Mouse (Mus musculus): Measurements from ENCODE around the gene Csnk1g2. TPM values are rescaled to one million over a fixed set of nuclear protein-coding genes. Genes with fewer than 3 reads are reported as not detected.

The Csnk1g2 gene
- polyA plus RNA-seq, 1 experiment, result 165 TPM

DNA sequence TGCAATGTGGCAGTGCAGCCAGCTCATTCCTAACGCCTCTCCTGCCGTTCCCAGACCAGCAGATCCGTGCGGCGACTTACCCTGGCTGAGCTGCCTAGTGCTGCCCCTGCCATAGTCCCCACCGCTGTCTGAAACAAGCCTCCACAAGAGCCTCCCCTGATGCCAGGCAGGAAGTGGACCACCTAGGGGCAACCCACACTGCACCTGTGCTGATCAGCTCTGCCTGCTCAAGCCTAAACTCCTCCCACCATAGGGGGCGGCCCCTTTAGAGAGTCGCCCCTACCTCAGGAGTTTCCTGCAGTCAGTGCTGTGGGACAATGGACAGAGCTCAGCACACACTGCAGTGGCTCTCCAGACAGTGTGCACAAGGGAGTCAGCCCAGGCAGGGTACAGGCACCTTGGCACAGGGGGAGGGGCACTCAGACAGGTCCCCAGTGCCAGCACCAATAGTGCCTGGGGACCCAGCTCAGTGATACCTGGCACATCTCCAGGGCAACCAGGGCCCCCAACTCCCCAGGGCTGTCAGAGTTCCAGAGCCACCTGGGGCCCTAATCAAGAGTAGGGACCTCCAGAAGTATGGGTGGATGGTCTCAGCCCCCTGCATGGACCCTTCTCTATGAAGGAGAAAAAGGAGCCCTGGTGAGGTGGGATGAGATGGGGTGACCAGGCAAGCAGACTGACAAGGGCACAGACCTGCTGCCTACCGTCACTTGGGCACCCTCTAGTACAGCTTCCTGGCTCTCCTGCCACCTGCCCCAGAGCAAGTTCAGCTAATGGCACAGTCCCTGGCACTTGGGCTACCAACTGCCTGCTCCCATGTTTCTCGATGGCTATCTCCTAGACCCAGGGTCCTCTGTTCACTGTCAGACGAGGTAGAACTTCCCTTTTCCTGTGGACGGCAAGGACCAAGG is 37.7 kb upstream of the Csnk1g2 start:
- H3K27me3 ChIP-seq (ENCODE audit: control insufficient read depth, insufficient read depth, insufficient read length), result no peaks in the 10 kb centered on the region
- H3K79me2 ChIP-seq (ENCODE audit: control insufficient read depth, insufficient read depth), result peaks cover 40% of the 10 kb centered on the region
- H3ac ChIP-seq (ENCODE audit: control insufficient read depth, insufficient read length, low read depth), result no peak overlapping the region
- H3K36me3 ChIP-seq (ENCODE audit: control insufficient read depth, insufficient read depth), result peaks cover 13% of the 10 kb centered on the region
- no peak overlapping the region for H3K4me3 ChIP-seq (ENCODE audit: insufficient read depth, poor library complexity, severe bottlenecking)
- H3K79me3 ChIP-seq (ENCODE audit: low read depth), result peaks cover 20% of the 10 kb centered on the region
- no peak for TF ChIP-seq USF1 (IDR thresholded peaks at IDR 0.05; ENCODE audit: low read depth)
- no peak for TF ChIP-seq MYOD1 (IDR thresholded peaks at IDR 0.05; ENCODE audit: control insufficient read depth, insufficient read length, low read depth)
- TF ChIP-seq MYOG (IDR thresholded peaks at IDR 0.05; ENCODE audit: control insufficient read depth, extremely low read depth, insufficient read length), result no peak
- no peak for TF ChIP-seq FOSL1 (IDR thresholded peaks at IDR 0.05; ENCODE audit: insufficient read depth, low read length, poor library complexity, severe bottlenecking)
- no peak for TF ChIP-seq MAX (IDR thresholded peaks at IDR 0.05)
- no peak for TF ChIP-seq CEBPB (IDR thresholded peaks at IDR 0.05; ENCODE audit: low read depth)
- no peak for TF ChIP-seq CTCF (IDR thresholded peaks at IDR 0.05; ENCODE audit: control insufficient read depth, insufficient read depth, insufficient read length)

DNA sequence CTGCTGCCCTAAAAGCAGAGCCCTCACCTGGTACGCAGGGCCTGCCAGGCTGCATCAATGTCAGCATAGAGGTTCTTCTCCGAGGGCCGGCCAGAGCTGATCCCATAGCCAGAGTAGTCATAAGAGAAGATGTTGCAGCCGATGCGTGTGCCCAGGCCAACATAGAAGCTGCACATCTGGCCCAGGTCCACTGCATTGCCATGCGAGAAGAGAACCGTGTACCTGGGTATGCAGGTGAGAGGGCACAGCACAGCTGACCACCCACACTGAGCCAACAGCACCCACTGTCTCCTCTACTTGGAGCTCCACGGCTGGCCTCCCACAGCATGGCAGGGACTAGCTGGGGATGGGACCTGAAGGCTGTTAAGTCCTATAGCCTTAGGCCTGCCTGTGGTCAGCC is 37.1 kb upstream of the Csnk1g2 start:
- H3K79me3 ChIP-seq (ENCODE audit: low read depth), result peaks cover 20% of the 10 kb centered on the region
- H3ac ChIP-seq (ENCODE audit: control insufficient read depth, insufficient read length, low read depth), result no peak overlapping the region
- H3K36me3 ChIP-seq (ENCODE audit: control insufficient read depth, insufficient read depth), result peaks cover 13% of the 10 kb centered on the region
- H3K27me3 ChIP-seq (ENCODE audit: control insufficient read depth, insufficient read depth, insufficient read length), result no peaks in the 10 kb centered on the region
- TF ChIP-seq USF1 (IDR thresholded peaks at IDR 0.05; ENCODE audit: low read depth) (no peak), MAX (IDR thresholded peaks at IDR 0.05) (no peak), MYOD1 (IDR thresholded peaks at IDR 0.05; ENCODE audit: control insufficient read depth, insufficient read length, low read depth) (no peak), CEBPB (IDR thresholded peaks at IDR 0.05; ENCODE audit: low read depth) (no peak), FOSL1 (IDR thresholded peaks at IDR 0.05; ENCODE audit: insufficient read depth, low read length, poor library complexity, severe bottlenecking) (no peak), CTCF (IDR thresholded peaks at IDR 0.05; ENCODE audit: control insufficient read depth, insufficient read depth, insufficient read length) (no peak), MYOG (IDR thresholded peaks at IDR 0.05; ENCODE audit: control insufficient read depth, extremely low read depth, insufficient read length) (no peak)
- peaks cover 42% of the 10 kb centered on the region for H3K79me2 ChIP-seq (ENCODE audit: control insufficient read depth, insufficient read depth)
- H3K4me3 ChIP-seq (ENCODE audit: insufficient read depth, poor library complexity, severe bottlenecking), result no peak overlapping the region

DNA sequence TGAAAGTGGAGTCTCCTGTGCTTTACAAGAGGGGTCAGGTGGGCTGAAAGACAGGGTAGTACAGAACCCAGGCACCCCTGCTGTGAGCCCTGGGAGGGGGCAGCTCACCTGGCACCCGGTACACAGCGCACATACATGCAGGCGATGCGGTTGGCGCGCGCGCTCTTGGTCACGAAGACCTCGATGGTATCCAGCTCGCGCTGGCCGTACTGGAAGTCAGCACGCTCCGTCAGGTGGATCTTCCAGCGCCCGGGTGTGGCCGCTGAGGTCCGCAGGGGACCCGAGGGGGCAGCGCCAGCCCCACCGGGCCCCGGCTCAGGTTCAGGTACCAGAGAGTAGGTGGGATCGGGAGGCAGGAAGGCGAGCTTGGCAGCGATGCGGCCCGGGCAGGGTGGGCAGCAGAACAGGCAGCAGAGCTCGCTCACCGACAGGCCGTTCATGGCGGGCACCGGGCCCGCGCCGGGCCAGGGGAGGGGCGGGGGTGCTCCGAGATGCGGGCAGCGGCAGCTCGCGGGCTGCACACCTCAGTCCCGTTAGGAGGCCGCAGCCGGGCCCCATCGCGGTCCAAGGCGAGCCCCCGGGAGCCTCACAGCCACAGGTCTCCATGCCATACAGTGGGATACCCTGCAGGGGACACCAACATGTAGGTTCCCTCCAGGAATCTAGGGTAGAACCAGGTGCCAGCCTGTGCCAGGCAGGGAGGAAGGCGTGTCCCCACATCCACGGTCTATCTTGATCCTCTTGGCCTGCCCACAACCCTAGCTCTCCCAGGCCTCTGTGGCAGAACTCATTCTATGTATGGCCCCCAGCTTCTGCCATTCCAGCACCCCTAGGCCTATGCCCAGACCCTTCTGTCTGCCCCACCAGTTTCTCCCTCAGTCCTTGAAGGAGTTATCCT is 36.0 kb upstream of the Csnk1g2 start:
- Histone ChIP-seq H3K4me3 (ENCODE audit: insufficient read depth, poor library complexity, severe bottlenecking) (no peak overlapping the region), H3K79me3 (ENCODE audit: low read depth) (peaks cover 20% of the 10 kb centered on the region), H3K79me2 (ENCODE audit: control insufficient read depth, insufficient read depth) (peaks cover 42% of the 10 kb centered on the region), H3K36me3 (ENCODE audit: control insufficient read depth, insufficient read depth) (peaks cover 13% of the 10 kb centered on the region), H3ac (ENCODE audit: control insufficient read depth, insufficient read length, low read depth) (no peak overlapping the region), H3K27me3 (ENCODE audit: control insufficient read depth, insufficient read depth, insufficient read length) (no peaks in the 10 kb centered on the region)
- no peak for TF ChIP-seq FOSL1 (IDR thresholded peaks at IDR 0.05; ENCODE audit: insufficient read depth, low read length, poor library complexity, severe bottlenecking)
- TF ChIP-seq MYOD1 (IDR thresholded peaks at IDR 0.05; ENCODE audit: control insufficient read depth, insufficient read length, low read depth), result no peak
- TF ChIP-seq CEBPB (IDR thresholded peaks at IDR 0.05; ENCODE audit: low read depth), result no peak
- no peak for TF ChIP-seq USF1 (IDR thresholded peaks at IDR 0.05; ENCODE audit: low read depth)
- no peak for TF ChIP-seq MYOG (IDR thresholded peaks at IDR 0.05; ENCODE audit: control insufficient read depth, extremely low read depth, insufficient read length)
- no peak for TF ChIP-seq CTCF (IDR thresholded peaks at IDR 0.05; ENCODE audit: control insufficient read depth, insufficient read depth, insufficient read length)
- TF ChIP-seq MAX (IDR thresholded peaks at IDR 0.05), result no peak

DNA sequence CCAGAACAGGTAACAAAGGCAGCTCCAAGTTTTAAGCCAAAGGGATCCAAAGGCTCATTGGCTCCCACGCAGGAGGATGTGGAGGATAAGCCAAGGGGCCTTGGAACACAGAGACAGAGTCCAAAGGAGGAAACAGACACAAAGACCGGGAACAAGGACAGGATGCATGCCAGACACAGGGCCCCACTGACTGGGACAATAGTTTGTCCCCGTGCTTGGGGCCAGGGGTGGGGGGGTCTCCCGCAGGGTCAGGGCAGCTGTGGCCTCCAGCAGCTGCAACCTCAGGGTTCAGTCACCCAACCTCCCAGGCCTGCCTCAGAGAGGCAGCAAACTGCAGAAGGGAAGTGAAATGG is 35.4 kb upstream of the Csnk1g2 start:
- no peak overlapping the region for H3K4me3 ChIP-seq (ENCODE audit: insufficient read depth, poor library complexity, severe bottlenecking)

More for the DNA sequence above, 35.4 kb upstream of the Csnk1g2 start:
- Histone ChIP-seq H3K27me3 (ENCODE audit: control insufficient read depth, insufficient read depth, insufficient read length) (no peaks in the 10 kb centered on the region), H3K79me3 (ENCODE audit: low read depth) (peaks cover 20% of the 10 kb centered on the region), H3K79me2 (ENCODE audit: control insufficient read depth, insufficient read depth) (peaks cover 42% of the 10 kb centered on the region), H3K36me3 (ENCODE audit: control insufficient read depth, insufficient read depth) (peaks cover 13% of the 10 kb centered on the region), H3ac (ENCODE audit: control insufficient read depth, insufficient read length, low read depth) (no peak overlapping the region)
- TF ChIP-seq CEBPB (IDR thresholded peaks at IDR 0.05; ENCODE audit: low read depth) (no peak), MYOD1 (IDR thresholded peaks at IDR 0.05; ENCODE audit: control insufficient read depth, insufficient read length, low read depth) (no peak), MYOG (IDR thresholded peaks at IDR 0.05; ENCODE audit: control insufficient read depth, extremely low read depth, insufficient read length) (no peak), MAX (IDR thresholded peaks at IDR 0.05) (no peak), USF1 (IDR thresholded peaks at IDR 0.05; ENCODE audit: low read depth) (no peak), CTCF (IDR thresholded peaks at IDR 0.05; ENCODE audit: control insufficient read depth, insufficient read depth, insufficient read length) (no peak), FOSL1 (IDR thresholded peaks at IDR 0.05; ENCODE audit: insufficient read depth, low read length, poor library complexity, severe bottlenecking) (no peak)
